Mouse (Mus musculus): Measurements from ENCODE around the gene Nudcd3. TPM values are rescaled to one million over a fixed set of nuclear protein-coding genes. Genes with fewer than 3 reads are reported as not detected.

The Nudcd3 gene
- polyA plus RNA-seq, 1 experiment from 2014 or later = 48.9 TPM

GRCm38 (mm10) chr11:6200570-6200969, 355 bp upstream of the Nudcd3 start:
- peaks cover 8% of the 10 kb centered on the region for H3K27me3 ChIP-seq
- CTCF ChIA-PET = no interaction called here
- no peak for ATAC-seq
- in situ Hi-C loops (cut with MboI; ENCODE audit: low pct_unique_long_range_greater_than_20kb) = no loop called here
- no peak for DNase-seq (ENCODE audit: low read depth, low spot score)
- POLR2A ChIA-PET = interaction anchor here (0.6 kb wide), 1 partner anchor 80 kb away, joined by 3 read pairs; no protein-coding TSS in a partner anchor
- no peak for TF ChIP-seq CTCF (IDR thresholded peaks at IDR 0.05)

- DNase-seq (ENCODE audit: low read depth, low spot score) (no peak), ATAC-seq (peak; percentile 26)
- in situ Hi-C loops (cut with MboI; ENCODE audit: low pct_unique_long_range_greater_than_20kb) = no loop called here
- ChIA-PET POLR2A (interaction anchor here (0.6 to 1.0 kb wide), 2 partner anchors 81 to 223 kb away, joined by 3 to 4 read pairs; no protein-coding TSS in a partner anchor), CTCF (no interaction called here)
- H3K27me3 ChIP-seq = peaks cover under 1% of the 10 kb centered on the region
- TF ChIP-seq CTCF (IDR thresholded peaks at IDR 0.05) = no peak
Observed at GRCm38 (mm10) chr11:6199410-6200086, 667 bp downstream of the Nudcd3 start, which contains the start of gene A730071L15Rik. TSS of gene A730071L15Rik (plus strand) at chr11:6200029.

GRCm38 (mm10) chr11:6198449-6198848, 1.8 kb downstream of the Nudcd3 start:
- H3K27me3 ChIP-seq = no peaks in the 10 kb centered on the region
- no peak for DNase-seq (ENCODE audit: low read depth, low spot score)
- in situ Hi-C loops (cut with MboI; ENCODE audit: low pct_unique_long_range_greater_than_20kb) = no loop called here
- ChIA-PET POLR2A (interaction anchor here (1.0 kb wide), 1 partner anchor 222 kb away, joined by 4 read pairs; no protein-coding TSS in a partner anchor), CTCF (interaction anchor here (2.1 kb wide), 1 partner anchor 10 kb away, joined by 6 read pairs; no protein-coding TSS in a partner anchor)
- ATAC-seq = no peak
- TF ChIP-seq CTCF (IDR thresholded peaks at IDR 0.05) = no peak

GRCm38 (mm10) chr11:6196780-6197179, 3.4 kb downstream of the Nudcd3 start:
- POLR2A ChIA-PET = no interaction called here
- ATAC-seq (no peak), DNase-seq (ENCODE audit: low read depth, low spot score) (no peak)
- in situ Hi-C loops (cut with MboI; ENCODE audit: low pct_unique_long_range_greater_than_20kb) = no loop called here
- CTCF ChIA-PET = interaction anchor here (2.1 kb wide), 1 partner anchor 9 kb away, joined by 6 read pairs; no protein-coding TSS in a partner anchor
- no peak for TF ChIP-seq CTCF (IDR thresholded peaks at IDR 0.05)
- no peaks in the 10 kb centered on the region for H3K27me3 ChIP-seq

GRCm38 (mm10) chr11:6187878-6188277, 12.3 kb downstream of the Nudcd3 start:
- ATAC-seq (no peak), DNase-seq (ENCODE audit: low read depth, low spot score) (peak; percentile 81)
- POLR2A ChIA-PET = no interaction called here
- in situ Hi-C loops (cut with MboI; ENCODE audit: low pct_unique_long_range_greater_than_20kb) = loop anchor here (10.0 kb wide), 1 partner anchor 153 kb away; no protein-coding TSS in a partner anchor
- TF ChIP-seq CTCF (IDR thresholded peaks at IDR 0.05) = peak; percentile 98
- H3K27me3 ChIP-seq = no peaks in the 10 kb centered on the region
- CTCF ChIA-PET = interaction anchor here (0.7 to 2.1 kb wide), 13 partner anchors 9 to 196 kb away, joined by 3 to 11 read pairs (median 4); no protein-coding TSS in a partner anchor

GRCm38 (mm10) chr11:6187399-6187798, 12.8 kb downstream of the Nudcd3 start:
- POLR2A ChIA-PET = no interaction called here
- TF ChIP-seq CTCF (IDR thresholded peaks at IDR 0.05) = no peak
- H3K27me3 ChIP-seq = no peaks in the 10 kb centered on the region
- ATAC-seq (no peak), DNase-seq (ENCODE audit: low read depth, low spot score) (no peak)
- in situ Hi-C loops (cut with MboI; ENCODE audit: low pct_unique_long_range_greater_than_20kb) = loop anchor here (10.0 kb wide), 1 partner anchor 153 kb away; no protein-coding TSS in a partner anchor
- CTCF ChIA-PET = interaction anchor here (0.9 to 2.1 kb wide), 9 partner anchors 9 to 197 kb away, joined by 3 to 11 read pairs (median 4); no protein-coding TSS in a partner anchor

GRCm38 (mm10) chr11:6184202-6184935, 15.8 kb downstream of the Nudcd3 start:
- ChIA-PET POLR2A (no interaction called here), CTCF (interaction anchor here (1.6 kb wide), 1 partner anchor 157 kb away, joined by 3 read pairs; no protein-coding TSS in a partner anchor)
- ATAC-seq (no peak), DNase-seq (ENCODE audit: low read depth, low spot score) (no peak)
- no peak for TF ChIP-seq CTCF (IDR thresholded peaks at IDR 0.05)
- in situ Hi-C loops (cut with MboI; ENCODE audit: low pct_unique_long_range_greater_than_20kb) = loop anchor here (10.0 kb wide), 1 partner anchor 150 kb away; no protein-coding TSS in a partner anchor
- H3K27me3 ChIP-seq = no peaks in the 10 kb centered on the region

GRCm38 (mm10) chr11:6183246-6183645, 17.0 kb downstream of the Nudcd3 start:
- in situ Hi-C loops (cut with MboI; ENCODE audit: low pct_unique_long_range_greater_than_20kb) = loop anchor here (10.0 kb wide), 1 partner anchor 148 kb away; no protein-coding TSS in a partner anchor
- DNase-seq (ENCODE audit: low read depth, low spot score) = no peak
- no peaks in the 10 kb centered on the region for H3K27me3 ChIP-seq
- ChIA-PET CTCF (interaction anchor here (1.0 to 1.6 kb wide), 3 partner anchors 17 to 156 kb away, joined by 3 read pairs; no protein-coding TSS in a partner anchor), POLR2A (no interaction called here)
- no peak for TF ChIP-seq CTCF (IDR thresholded peaks at IDR 0.05)
- ATAC-seq = no peak

GRCm38 (mm10) chr11:6180811-6181399, 19.3 kb downstream of the Nudcd3 start:
- ChIA-PET CTCF (interaction anchor here (1.3 kb wide), 1 partner anchor 15 kb away, joined by 3 read pairs; no protein-coding TSS in a partner anchor), POLR2A (no interaction called here)
- TF ChIP-seq CTCF (IDR thresholded peaks at IDR 0.05) = no peak
- H3K27me3 ChIP-seq = no peaks in the 10 kb centered on the region
- in situ Hi-C loops (cut with MboI; ENCODE audit: low pct_unique_long_range_greater_than_20kb) = loop anchor here (10.0 kb wide), 1 partner anchor 146 kb away; no protein-coding TSS in a partner anchor
- ATAC-seq (no peak), DNase-seq (ENCODE audit: low read depth, low spot score) (no peak)

- ATAC-seq = no peak
- H3K27me3 ChIP-seq = no peaks in the 10 kb centered on the region
- ChIA-PET POLR2A (interaction anchor here (0.5 to 1.3 kb wide), 2 partner anchors 141 to 710 kb away, joined by 3 read pairs; no protein-coding TSS in a partner anchor), CTCF (interaction anchor here (2.7 kb wide), 1 partner anchor 9 kb away, joined by 11 read pairs; no protein-coding TSS in a partner anchor)
- DNase-seq (ENCODE audit: low read depth, low spot score) = no peak
- in situ Hi-C loops (cut with MboI; ENCODE audit: low pct_unique_long_range_greater_than_20kb) = no loop called here
- TF ChIP-seq CTCF (IDR thresholded peaks at IDR 0.05) = no peak
Observed at GRCm38 (mm10) chr11:6179194-6179593, 21.0 kb downstream of the Nudcd3 start.
